Mouse (Mus musculus) induced T-regulatory cell, adult 2 months (primary cell): ENCODE data around the gene Ccnd1.
A peak's percentile ranks its signal among the peaks of the same experiment; 100 is the strongest.
"Not testable (repeated sequence)": the region's sequence is repeated elsewhere in the genome, so short reads cannot be mapped to it uniquely, and the experiment has no call there.

Source experiments
- DNase-seq: peaks from one replicate; pipeline ENCODE4 v3.0.0-alpha.2; 2012; ENCODE audit warnings: low read depth

Ccnd1 gene

GRCm38 (mm10) chr7:144907793-144908192, 31.9 kb downstream of the Ccnd1 start:
- DNase-seq, result peak; percentile 79

GRCm38 (mm10) chr7:144906708-144907397, 32.9 kb downstream of the Ccnd1 start:
- DNase-seq, result peak; percentile 82

- peak; percentile 45 for DNase-seq
These were observed 34.2 kb downstream of the Ccnd1 start for GRCm38 (mm10) chr7:144905514-144905913.

- no peak for DNase-seq
These were observed 41.2 kb downstream of the Ccnd1 start for GRCm38 (mm10) chr7:144898506-144898905.

GRCm38 (mm10) chr7:144896294-144897218, 43.2 kb downstream of the Ccnd1 start, which contains the start of gene Fgf15:
Fgf15 (plus strand) TSS chr7:144896531.
- DNase-seq, result peak; percentile 15

GRCm38 (mm10) chr7:144895305-144896111, 44.2 kb downstream of the Ccnd1 start:
- peak; percentile 70 for DNase-seq

GRCm38 (mm10) chr7:144894706-144895105, 45.0 kb downstream of the Ccnd1 start:
- DNase-seq, result peak; percentile 20

GRCm38 (mm10) chr7:144894191-144894590, 45.5 kb downstream of the Ccnd1 start:
- DNase-seq, result peak; percentile 49

- no peak for DNase-seq
These were observed 47.4 kb downstream of the Ccnd1 start for GRCm38 (mm10) chr7:144892322-144892721.

GRCm38 (mm10) chr7:144891863-144892262, 47.9 kb downstream of the Ccnd1 start:
- no peak for DNase-seq

- not testable (repeated sequence) for DNase-seq
These were observed 49.1 kb downstream of the Ccnd1 start for GRCm38 (mm10) chr7:144890661-144891060.

GRCm38 (mm10) chr7:144888564-144889299, 51.0 kb downstream of the Ccnd1 start:
- no peak for DNase-seq

GRCm38 (mm10) chr7:144887672-144888071, 52.1 kb downstream of the Ccnd1 start:
- DNase-seq, result peak; percentile 22

- no peak for DNase-seq
These were observed 56.6 kb downstream of the Ccnd1 start for GRCm38 (mm10) chr7:144883106-144883505.
